Mouse (Mus musculus): ENCODE data around the gene Syngr3.

DNA sequence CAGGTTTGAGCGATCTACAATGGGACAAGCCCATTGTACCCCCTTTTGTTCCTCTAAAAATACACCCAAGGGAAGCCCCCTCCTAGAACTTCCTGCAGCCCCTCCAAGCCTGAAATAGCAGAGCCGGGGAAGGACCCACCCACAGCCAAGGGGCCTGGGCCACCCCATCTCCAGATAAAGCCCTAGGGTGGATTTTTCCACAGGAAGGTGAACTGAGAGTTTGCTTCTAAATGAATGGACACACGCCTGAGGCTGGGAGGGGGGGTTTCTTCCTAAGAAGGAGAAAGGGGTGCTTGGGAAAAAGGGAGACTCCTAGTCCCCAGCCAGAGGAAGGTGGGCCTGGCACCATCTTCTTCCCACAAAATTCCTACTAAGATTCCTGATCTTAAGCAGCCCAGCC, 43.8 kb downstream of the Syngr3 start:
- TF ChIP-seq CTCF (IDR thresholded peaks at IDR 0.05; ENCODE audit: borderline replicate concordance, extremely low read depth, insufficient read depth, insufficient read length) (no peak), POLR2A (IDR thresholded peaks at IDR 0.05; ENCODE audit: borderline replicate concordance, extremely low read depth, insufficient read depth, insufficient read length, poor library complexity, severe bottlenecking) (no peak)

Data from brain, embryonic 14.5 days (tissue).